Mouse (Mus musculus): ENCODE measurements around the gene Srsf9.
A peak's percentile ranks its signal among the peaks of the same experiment; 100 is the strongest.
"Not testable (repeated sequence)": the region's sequence is repeated elsewhere in the genome, so short reads cannot be mapped to it uniquely, and the experiment has no call there.

Gene Srsf9

DNA sequence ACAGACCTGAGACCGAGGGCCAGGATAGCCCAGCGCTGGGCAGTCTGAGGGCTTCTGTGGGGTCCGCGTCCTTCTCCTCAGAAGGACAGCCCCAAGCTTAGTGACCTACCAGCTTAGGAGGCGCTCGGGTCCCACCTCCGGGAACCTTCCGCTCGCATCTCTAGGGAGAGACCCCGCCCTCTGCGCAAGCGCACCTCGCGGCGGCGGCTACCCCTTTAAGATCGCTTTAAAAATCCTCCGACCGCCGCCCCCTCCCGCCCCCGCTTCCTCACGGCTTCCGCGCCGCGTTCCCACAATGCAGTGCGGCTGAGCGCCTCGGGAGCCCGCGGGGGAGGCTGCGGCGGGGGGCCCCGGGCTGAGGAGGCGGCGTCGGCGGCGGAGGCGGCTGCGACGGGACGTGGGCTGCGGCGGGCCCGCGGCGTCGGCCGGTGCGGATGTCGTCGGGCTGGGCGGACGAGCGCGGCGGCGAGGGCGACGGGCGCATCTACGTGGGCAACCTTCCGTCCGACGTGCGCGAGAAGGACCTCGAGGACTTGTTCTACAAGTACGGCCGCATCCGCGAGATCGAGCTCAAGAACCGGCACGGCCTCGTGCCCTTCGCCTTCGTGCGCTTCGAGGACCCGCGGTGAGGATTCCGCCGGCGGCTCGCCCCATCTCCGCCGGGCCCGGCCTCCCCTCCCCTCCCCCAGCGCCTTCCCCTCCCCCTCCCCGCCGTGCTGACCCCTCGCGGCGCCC lies at the start of gene Srsf9:
TSS of gene Srsf9 (plus strand) at position 303 of the 735 bp plus-strand sequence.
- peak; percentile 80 for DNase-seq (ENCODE audit: low spot score)

- no peak for DNase-seq (ENCODE audit: low spot score)
These were observed 48.9 kb upstream of the Srsf9 start for GRCm38 (mm10) chr5:115278053-115278452.

DNA sequence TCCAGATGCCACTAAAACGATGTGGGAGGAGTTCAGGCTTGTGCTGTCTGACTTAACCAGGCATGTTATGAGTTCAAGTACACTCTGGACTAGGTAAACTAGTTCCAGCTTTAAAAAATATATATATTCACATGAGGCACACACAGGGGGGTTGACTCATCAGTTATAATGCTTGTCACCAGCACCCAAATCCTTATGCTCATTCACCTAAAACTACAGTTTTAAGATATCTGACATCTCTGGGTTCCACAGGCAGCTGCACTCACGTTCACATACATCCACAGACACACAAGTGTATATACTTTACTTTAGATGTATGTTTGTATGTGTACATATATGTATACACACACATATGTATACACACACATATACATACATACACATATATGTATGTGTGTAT lies 48.2 kb upstream of the Srsf9 start:
- no peak for DNase-seq (ENCODE audit: low spot score)

DNA sequence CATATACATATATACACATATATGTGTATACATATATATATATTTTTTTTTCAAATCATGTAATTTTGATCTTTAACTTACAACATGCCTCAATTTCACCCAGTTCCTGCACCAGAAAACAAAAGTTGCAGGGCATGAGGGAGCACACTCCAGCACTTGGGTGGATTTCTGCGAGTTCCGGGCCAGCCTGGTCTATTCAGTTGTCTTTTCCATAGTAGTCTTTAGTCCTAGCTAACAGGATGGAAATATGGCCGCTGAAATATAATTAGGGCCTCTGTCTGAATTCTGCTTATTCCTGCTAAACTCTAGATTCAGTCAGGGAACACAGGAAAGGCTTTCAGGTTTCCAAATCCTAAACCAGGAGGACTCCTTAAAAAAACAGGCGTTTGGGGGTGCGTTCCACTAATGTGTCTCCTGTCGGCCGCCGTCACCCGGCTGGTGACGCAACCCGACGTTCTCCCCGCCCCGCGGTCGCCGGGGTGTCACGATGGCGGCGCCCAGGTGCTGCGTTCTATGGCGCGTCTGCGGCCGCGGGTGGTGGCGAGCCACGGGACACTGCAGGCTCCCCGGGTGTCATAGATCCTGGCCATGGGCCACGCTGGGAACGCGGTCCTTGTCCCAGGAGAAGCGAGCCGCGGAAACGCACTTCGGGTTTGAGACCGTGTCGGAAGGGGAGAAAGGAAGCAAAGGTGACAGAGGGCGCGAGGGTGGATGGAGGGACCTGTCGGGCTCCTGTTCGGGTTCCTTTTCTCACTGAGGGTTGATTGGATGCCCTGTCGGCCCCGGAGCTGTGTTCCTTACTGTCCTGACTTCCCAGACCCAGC lies 47.5 kb upstream of the Srsf9 start, which contains the start of gene Coq5:
TSS of gene Coq5 (plus strand) at position 441 of the 824 bp plus-strand sequence.
- peak; percentile 66 for DNase-seq (ENCODE audit: low spot score)

GRCm38 (mm10) chr5:115280050-115280687 lies 46.8 kb upstream of the Srsf9 start:
- no peak for DNase-seq (ENCODE audit: low spot score)

DNA sequence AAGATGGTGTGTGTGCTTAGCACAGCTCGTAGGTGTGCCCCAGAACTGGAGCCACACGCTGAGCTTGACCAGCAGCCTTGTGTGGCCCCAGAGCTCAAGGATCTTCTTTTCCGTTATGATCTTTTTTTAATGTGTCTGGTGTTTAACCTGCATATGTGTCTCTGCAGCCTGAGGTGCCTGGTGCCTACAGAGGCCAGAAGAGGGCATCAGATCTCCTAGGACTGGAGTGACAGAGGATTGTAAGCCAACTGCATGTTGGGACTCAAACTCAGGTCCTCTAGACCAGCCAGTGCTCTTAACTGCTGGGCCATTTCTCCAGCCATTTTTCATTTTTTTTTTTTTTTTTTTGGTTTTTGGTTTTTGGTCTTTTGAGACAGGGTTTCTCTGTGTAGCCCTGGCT lies 42.2 kb upstream of the Srsf9 start:
- DNase-seq (ENCODE audit: low spot score): no peak

GRCm38 (mm10) chr5:115294173-115294572 lies 32.8 kb upstream of the Srsf9 start:
- DNase-seq (ENCODE audit: low spot score): no peak

DNA sequence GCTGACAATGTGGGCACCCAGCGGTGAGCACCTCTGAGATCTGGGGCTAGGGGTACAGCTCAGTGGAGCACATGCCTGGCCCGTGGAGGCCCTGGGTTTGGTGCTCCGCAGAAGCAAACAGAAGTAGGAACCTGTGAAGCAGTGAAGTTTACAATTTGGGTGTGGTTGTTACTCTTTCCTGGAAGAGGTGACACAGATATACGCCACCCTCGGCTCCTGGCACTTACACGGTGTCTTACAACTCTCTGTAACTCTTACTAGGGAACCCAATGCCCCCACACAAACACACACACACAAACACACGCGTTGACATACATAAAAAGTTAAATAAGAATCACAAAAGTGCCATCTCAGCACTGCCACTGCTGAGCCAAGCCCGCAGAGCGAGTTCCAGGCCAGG lies 30.6 kb upstream of the Srsf9 start:
- no peak for DNase-seq (ENCODE audit: low spot score)

DNA sequence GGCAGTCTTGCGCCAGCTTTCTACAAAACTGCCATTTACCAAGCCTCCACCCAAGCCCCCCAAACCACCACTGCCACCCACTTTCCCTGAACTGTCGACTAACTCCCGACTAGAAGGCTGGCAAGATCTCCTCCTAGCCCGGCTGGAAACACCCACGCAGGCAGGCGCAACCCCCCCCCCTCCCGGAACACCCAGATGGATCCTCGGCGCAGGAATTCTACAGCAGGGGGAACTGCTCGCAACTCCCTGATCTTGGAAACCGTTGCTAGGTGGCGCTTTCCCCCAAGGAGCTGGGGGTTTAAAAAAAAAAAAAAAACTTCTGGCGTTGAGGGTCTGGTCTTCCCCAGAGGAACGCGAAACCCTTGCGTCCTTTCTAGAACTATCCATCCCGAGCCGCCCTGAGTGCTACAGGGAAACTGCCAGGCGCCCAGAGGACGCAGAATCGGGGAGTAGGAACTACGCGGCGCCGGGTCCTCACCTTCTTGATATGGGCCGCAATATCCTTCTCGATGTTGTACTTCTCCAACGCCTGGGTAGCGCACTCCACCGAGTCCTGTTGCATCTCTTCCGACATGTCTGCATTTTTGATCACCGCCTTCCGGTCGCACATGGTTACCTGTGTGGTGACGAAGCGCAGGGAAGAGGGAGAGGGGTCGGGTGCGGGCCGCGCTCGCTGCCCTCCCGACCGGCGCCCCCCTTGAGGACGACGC lies 26.8 kb upstream of the Srsf9 start:
- no peak for DNase-seq (ENCODE audit: low spot score)

DNA sequence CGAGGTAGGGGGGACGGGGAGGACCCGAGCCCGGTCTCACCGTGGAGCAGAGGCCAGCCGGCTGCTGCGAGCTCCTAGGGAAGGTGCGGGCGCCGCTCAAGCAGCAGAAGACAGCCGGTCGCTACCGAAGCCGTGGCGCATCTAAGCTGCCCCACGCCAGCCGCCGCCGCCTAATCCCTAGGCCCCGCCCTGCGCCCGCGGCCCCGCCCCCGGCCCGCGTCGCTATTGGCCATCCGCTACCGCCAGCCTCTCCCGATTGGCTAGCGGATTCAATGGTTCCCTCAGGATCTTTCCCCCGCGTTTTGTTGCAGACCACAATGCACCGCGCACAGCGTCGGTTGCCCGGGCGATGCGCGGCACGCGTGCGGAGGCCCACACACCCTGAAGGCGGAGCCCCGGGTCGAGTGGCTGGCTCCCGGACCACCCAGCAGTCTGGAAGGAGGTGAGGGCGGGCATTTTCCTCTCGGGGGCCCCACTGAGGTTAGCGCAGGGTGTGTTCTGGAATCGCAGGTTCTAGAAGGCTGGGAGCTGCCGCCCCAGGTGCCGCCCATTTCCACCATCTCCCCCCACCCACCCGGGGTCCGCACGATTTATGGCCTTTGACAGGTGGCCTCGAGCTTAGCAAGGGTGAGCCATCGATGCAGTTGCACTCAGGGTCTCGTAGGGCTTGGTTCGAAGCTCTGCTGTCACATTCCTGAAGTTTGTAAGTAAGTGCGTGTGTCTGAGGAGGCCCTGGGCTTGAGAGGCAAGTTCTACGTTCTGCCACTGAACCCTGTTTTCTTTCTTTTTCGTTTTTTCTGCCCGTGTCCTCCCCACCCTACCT lies 26.0 kb upstream of the Srsf9 start, which contains the start of gene Dynll1:
TSS of gene Dynll1 (minus strand) at position 208 of the 823 bp plus-strand sequence.
- DNase-seq (ENCODE audit: low spot score): peak; percentile 97

- DNase-seq (ENCODE audit: low spot score): no peak
These were observed 25.4 kb upstream of the Srsf9 start for GRCm38 (mm10) chr5:115301615-115302014.

DNA sequence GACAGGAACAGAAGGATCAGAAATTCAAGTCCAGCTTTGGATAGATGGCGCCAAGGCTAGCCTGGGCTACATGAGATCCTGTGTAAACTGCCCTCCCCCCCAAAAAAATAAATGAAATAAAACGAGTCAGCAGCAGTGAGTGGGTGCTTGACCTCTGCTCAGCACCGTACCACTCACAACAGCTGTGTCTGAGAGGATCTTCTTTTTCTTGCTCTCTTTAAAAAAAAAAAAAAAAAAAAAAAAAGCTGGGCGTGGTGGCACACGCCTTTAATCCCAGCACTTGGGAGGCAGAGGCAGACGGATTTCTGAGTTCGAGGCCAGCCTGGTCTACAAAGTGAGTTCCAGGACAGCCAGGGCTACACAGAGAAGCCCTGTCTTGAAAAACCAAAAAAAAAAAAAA lies 24.8 kb upstream of the Srsf9 start:
- not testable (repeated sequence) for DNase-seq (ENCODE audit: low spot score)

DNA sequence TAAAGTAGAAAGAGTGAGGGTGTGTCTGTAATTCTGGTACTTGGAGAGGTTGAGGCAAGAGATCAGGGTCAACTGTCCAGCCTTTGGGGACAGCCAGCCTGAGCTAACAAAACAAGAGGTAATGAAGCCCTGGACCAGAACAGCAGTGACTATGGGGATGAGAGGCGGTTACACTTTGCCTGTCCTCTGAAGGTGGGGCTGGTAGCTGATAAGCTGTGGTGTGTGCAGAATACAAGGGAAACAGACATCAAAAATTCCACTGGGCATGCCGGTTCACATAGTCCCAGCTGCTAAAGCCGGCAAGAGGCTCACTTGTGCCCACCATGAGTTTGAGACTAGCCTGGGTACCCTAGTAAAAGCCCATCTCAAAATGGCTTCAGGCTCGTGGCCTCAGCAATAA lies 14.6 kb upstream of the Srsf9 start:
- DNase-seq (ENCODE audit: low spot score): no peak

GRCm38 (mm10) chr5:115312816-115313667 lies 13.9 kb upstream of the Srsf9 start:
- no peak for DNase-seq (ENCODE audit: low spot score)

- no peak for DNase-seq (ENCODE audit: low spot score)
These were observed 13.4 kb upstream of the Srsf9 start for GRCm38 (mm10) chr5:115313668-115313943.

DNA sequence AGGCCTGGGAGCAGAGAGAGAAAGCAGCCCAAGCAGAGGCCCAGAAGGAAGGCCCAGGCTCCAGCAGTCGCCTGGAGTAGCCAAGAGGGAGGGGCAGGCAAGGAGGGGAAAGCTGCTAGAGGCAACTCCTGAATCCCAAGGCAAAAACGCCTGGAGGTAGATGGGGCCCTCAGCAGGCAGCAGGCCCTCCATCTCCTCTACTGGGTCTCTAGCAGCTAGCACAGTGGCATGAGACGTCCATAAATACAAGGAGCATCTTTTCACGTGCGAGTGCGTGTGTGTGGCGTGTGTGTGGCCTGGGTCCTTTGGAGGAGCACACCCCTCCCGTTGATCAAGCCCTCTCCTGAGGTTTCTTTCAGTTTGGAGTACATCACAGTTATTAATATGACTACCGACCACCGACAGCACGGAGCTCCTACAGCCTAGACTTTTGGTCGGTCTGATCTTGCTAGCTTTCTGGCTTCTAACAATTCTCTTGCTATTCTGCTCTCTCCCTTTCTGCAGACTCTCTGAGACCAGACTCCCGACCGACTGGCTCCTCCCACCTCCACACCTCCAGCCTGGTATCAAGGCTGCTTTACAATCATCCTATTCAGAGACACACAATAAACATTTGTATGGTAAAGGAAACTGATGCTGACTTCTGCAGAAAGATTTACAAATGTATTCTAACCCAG lies 9.9 kb upstream of the Srsf9 start:
- DNase-seq (ENCODE audit: low spot score): no peak

DNA sequence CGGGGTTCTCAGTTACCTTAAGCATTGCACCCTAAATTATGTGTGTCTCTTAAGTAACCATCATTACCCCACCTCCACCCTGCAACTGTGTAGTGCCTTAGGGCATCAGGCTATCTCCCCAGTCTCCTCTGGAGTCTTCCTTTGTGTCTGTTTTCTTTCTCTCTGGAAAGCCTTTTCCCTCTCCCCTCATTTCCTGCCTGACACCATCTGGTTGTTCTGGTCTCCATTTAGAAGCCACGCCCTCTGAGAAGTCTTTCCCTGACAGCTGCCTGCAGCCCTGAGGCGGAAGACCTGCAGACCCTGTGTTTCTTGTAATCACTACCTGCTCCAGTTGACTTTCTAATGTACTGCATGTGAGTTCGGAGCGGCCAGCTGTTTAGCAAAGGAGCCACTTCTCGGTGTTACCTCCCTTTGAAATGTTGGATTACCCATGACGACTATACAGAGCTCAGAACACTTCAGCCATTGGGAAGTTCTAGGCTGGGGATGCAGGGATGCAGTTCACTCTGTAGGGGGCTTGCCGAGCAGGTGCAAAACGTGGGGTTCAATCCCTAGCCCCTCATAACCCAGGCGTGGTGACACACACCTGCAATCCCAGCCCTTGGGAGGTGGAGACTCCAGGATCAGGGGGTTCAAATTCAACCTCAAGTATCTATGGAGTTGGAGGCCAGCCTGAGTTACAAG lies 9.2 kb upstream of the Srsf9 start:
- no peak for DNase-seq (ENCODE audit: low spot score)

DNA sequence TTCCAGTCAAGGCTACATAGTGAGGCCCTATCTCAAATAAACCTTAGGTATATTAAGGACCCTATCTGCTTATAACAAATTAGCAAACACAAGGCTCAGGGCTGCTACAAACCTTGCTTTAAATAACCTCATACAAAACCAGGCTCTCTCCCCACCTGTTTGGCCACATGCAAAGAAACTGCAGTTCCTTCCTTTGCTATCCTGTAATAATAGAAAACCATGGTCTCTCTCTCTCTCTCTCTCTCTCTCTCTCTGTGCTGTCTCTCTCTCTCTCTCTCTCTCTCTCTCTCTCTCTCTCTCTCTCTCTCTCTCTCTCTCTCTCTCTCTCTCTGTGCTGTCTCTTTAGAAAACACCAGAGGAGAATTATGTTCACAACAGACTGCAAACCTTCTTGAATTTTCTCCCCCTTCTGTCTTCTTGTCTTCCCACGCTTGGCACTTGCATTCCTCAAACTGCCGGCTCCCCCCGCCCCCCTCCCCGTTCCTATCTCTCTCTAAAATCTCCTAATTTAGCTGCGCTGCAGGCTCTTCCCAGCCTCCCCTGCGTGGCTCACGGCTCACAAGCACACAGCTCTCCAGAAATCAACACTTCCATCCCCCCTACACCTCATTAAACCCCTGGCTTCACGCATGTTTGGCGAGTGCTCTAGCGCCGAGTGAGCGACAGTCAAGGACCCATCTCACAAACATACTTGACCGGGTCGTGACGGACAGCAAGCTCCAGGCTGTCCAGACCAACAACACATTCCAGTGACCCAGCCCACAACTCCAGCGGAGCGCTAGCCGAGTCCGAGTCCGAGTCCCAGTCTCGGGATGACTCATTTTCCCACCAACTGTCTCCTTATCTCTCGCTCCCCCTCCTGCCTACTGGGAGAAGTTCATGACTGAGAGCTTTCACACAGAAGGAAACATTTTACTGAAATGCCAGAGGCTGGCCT lies 7.7 kb upstream of the Srsf9 start:
- peak; percentile 69 for DNase-seq (ENCODE audit: low spot score)

All from layer of hippocampus, adult 9-10 months (tissue).